Mouse (Mus musculus) 3134 (cell line): Measurements from ENCODE around the gene Mrpl42.

Experiments used
- DNase-seq: peaks from one replicate; pipeline ENCODE4 v3.0.0-alpha.2; 2011; ENCODE audit warnings: low spot score; ENCODE audit not compliant: insufficient read length; ENCODE audit errors: extremely low read depth

Gene Mrpl42

DNA sequence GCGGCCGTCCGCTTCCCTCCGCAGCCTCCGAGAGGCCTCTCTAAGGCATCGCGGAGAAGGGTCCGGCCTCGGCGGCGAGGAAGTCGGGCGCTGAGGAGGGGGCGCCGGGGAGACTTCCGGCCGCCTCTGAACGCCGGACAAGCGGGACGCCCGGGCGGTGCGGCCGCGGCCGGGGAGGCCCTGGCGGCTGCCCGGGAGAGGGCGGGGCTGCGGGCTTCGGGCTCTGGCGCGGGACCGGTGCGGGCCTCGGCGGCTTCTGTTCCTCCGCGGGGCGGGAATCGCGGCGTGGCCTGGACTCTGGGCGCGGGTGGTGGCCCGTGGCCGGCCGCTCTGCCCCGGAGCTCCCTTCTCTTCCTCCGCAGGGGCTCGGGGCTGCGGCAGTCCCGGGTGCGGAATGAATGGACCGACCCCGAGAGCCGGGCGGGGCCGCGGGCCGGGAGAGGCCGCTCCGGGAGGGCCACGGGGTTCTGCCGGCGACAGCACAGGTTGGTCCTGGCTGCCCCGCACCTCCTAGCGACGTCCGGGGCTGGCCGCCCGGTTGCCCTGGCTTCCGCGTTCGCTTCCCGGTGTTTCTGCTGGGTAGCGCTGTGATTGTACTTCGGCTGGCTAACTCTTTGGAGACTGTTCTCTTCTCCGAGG lies 13.7 kb upstream of the Mrpl42 start:
- DNase-seq = peak; percentile 59

DNA sequence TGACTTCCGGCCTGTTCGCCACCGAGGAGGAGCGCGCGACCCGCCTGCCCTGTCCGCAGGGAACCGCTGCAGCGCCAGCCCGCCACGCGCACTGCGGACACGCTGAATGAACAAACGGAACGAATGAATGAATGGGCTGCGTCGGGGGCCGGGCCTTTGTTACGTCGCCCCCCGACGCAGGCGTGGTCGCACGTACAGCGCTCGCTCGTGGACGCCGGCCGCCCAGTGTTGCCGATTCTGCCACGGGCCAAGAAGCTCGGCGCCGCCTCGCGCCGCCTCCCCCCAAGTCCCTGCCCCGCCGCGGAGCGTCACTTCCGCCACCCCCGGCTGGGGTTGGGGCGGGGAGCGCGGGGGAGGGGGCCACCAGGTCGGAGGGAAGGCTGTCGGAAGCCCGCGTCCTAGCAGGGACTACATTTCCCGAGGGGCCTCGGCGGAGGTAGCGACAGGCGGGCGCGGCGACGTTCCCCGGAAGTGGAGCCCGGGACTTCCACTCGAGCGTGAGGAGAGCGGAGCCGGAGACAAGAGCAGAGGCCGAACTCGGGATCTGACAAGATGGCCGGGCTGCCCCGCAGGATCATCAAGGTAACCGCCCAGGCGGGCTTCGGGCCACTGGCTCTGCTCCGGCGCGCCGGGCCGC lies 13.0 kb upstream of the Mrpl42 start, which contains the start of gene Ube2n:
Gene Ube2n (plus strand): TSS at position 490 of the 637 bp plus-strand sequence.
- DNase-seq = peak; percentile 100

DNA sequence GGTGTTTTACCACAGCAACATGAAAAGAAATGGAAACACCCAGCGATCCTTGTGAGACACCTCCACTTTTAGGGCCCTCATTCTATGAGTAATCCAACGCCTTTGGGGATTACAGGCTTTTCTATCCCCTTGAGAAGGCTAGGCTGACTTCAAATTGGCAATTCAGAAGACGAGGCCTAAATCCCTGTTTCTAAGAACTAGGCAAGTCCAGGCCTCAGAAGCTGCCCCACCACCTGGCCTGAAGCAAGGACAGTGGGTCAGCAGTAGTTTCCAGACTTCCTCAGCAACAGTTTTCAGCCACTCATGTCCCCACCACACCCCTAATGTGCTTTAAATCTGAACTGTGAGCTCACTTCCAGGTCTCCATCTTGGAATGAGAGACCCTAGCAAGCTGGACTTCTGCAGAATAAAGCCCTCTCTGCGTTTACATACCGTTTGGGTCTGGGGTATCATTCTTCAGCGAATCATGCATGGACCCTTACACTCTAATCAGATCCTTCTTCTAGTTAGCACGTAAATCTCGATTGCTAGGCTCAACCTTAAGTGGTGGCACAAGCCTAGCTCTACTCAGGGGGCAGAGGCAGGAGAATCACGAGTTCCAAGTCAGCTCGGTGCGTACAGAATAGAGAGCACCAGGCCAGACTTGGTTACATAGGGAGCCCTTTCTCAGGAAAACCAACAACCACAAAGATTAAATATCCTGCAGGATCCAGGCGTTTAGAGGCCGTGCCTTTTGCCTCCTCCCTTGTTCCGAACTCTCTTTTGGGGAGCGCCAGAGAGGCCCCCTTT lies 12.2 kb upstream of the Mrpl42 start:
- no peak for DNase-seq

DNA sequence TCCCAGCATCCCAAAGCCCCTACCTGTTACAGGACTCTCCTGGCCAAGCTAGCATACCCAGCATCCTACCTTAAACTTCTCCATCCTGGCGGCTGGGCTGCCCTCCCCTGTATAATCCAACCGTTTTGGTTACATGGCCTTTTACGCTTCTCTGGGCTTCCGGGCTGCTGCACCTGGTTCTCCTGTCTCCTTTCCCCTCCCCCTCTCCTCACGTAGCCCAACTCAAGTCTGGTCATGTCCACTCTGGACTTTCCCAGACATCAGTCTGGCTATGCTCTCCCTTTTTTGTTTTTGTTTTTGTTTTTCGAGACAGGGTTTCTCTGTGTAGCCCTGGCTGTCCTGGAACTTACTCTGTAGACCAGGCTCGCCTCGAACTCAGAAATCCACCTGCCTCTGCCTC lies 10.9 kb upstream of the Mrpl42 start:
- no peak for DNase-seq

DNA sequence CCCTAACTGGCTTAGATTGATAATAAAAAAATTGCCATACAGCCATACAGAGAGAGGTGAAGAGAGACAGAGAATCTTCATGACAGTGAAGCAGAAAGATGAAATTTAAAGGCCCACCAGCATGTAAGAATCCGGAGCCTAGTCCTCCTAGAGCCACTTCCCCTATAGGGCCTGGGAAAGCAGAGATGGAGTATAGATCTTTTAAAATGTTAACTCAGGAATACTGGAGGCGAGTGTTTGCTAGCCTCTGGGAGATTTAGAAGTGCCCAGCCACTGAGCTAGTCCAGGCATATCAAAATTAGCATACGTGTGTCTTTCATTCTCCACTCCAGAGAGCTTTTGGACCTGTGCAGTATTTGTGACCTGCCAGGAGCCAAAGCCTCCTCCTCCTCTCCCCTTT lies 7.5 kb upstream of the Mrpl42 start:
- no peak for DNase-seq

DNA sequence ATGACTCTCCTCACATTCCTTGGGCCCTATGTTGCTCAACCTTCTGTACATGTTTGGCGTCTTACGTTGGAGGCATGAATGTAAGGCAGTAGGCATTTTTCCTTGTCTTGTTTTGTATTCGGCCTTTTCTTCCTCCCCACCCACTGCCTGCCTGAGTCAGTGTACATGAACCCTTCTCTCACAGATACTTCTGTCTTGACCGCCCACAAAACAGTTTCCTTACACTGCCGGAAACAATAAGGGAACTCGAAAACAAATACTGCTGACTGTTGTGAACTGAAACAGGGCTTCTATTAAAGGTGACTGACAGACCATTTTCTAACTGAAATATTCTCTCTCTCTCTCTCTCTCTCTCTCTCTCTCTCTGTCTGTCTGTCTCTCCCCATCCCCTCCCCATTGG lies 7.1 kb upstream of the Mrpl42 start:
- DNase-seq = no peak

DNA sequence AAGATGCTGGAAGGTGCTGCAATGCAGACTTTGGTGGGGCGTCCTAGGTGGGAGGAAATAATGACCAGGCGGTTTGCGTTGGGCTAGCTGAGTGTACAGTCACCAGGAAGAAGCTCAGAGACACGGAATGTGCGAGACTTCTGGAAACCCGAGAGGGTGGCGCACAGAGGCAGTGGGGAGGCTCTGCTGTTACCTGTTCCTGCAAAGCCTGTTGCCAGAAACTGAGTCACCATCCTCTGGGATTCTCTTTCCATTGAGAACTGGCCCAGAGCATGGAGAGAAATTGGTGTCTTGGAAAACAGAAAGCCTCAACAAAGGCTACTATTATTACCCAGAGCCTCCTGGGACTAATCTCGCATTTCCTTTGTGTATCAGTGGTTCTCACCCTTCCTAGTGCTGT lies 6.4 kb upstream of the Mrpl42 start:
- DNase-seq = no peak

DNA sequence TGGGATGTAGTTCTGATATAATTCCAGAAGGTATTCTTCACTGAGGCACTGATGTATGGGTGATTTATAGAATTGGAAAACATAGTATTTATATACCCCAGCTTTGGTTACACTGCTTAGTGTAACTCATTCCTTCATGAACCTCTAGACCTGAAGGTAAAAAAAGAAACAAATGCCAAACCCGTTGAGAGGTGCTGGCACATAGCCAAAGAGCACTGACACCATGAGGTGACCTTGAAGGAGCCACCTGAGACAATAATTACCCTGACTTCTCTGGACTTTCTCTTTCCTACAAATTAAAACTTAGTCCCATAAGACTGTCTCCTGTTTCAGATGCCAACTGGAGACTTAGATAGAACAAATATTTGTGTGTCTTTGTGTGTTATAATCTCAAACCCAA lies 2.6 kb upstream of the Mrpl42 start:
- no peak for DNase-seq

DNA sequence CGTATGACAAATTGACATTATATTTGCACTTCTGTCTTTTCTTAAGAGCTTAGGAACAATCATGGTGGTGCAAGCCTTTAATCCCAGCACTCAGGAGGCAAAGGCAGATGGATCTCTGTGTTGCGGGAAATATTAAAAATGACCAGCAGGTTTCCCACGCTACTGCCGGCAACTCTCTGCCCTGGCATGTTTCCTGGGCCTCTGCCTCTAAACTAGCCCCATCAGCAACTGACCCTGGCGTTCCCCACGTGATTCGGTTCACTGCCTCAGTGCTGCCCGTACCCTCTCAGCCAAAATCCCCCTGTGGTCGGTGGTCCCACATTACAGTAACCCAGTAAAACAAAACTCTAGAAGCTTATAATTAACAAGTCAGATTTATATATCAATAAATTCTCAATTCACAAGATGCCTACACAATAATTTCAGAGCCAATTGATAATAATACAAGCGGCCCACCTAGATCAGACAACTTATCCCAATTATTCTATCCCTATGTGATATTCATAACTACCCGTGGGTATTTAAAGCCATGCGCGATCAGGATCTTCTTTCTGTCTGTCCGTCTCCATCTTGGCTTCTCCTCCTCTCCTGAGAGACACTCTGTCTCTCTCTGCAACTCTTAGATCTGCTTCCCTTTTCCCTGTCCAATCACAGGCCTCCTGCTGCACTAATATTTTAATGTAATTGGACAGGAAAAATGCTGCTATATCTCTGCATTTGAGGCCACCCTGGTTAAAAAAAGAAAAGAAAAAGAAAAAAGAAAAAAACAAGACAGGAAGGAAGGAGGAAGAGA lies 1.9 kb upstream of the Mrpl42 start:
- no peak for DNase-seq

DNA sequence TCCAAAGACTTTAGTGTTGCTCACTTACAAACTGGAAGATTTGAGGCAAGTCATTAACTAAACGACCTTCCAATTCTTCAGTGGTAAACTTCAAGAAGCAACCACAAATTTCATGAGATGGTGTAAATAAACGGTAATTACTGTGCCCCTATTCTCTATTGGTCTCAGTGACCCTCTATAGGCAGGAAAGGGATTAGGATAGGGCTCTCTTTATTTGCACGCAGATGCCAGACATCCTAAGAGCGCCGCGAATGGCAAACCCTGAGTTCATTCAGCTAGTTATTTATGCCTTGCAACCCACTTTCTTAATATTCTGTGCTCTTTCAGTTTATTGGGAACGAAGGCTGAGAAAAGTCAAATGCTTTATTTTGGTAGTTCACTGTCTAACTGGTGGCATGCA lies 707 bp downstream of the Mrpl42 start:
- DNase-seq = no peak

DNA sequence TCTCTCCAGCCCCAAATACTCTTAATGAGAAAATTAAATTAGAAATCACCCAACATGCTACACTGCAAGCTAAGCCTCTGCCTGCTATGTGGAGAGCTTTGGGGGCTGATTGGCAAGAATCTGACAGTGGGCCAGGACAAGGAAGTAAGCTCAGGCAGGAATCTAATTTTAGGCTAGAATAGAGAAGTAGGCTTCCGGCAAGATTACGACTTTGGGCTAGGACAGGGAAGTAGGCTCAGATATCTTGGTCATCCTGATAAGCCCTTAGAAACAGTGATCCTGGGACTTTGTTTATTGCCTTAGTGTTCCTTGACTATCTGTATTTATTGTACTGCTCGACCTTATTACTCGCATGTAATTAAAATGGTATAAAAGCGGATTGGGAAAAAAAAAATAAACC lies 7.5 kb downstream of the Mrpl42 start:
- no peak for DNase-seq

DNA sequence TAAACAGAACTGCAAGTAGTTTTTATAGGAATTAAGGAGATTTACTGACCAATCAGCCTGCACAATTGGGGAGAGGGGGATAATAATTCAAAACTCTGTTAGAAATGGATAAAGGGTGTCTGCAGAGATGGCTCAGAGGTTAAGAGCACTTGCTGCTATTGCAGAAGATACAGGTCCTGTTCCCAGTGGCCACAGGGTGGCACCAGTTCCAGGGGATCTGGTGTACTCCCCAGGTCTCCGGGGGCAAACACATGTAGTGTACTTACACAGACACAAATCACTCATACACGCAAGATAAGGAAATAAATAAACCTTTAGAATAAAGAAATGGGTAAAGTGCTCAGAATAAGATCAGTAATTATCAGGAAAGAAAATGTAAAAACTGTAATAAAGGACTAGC lies 12.1 kb downstream of the Mrpl42 start:
- no peak for DNase-seq

DNA sequence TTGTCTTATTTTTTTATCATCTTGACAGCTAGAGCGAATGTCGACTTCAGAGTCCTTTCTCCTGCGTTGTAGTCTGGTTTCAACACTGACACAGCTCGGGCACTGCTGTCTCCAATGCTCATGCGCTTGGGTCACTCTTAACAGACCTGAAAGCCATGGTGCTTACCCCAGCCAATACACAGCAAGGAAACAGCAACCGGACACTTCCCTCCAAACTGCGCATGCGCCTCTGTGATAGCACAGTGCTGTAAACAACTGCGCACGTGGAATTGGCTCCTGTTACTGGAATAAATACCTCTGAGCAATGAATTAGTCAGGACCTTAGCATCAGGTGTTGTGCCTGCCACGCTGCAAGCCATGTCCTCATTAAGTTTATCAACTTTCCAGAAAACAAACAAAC lies 24.2 kb downstream of the Mrpl42 start:
- no peak for DNase-seq

DNA sequence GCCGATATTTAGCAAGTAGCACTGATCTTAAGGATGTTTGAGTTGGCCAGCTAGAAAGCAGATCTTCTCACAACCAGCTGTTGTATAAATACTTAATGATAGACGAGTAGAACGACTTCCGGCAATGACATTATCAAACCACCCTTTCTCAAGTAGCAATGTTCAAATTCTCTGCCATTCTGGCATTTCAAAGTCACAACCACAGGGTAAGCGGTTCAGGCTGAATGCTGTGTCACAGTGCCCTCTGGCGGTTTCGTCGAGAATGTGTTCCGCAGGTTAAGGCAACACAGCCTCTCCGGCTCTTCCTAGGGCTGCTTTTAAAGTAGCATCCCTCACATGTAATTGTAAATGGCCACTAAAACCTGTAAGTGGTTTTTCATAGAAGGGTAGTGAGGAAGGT lies 25.8 kb downstream of the Mrpl42 start:
- peak; percentile 32 for DNase-seq

DNA sequence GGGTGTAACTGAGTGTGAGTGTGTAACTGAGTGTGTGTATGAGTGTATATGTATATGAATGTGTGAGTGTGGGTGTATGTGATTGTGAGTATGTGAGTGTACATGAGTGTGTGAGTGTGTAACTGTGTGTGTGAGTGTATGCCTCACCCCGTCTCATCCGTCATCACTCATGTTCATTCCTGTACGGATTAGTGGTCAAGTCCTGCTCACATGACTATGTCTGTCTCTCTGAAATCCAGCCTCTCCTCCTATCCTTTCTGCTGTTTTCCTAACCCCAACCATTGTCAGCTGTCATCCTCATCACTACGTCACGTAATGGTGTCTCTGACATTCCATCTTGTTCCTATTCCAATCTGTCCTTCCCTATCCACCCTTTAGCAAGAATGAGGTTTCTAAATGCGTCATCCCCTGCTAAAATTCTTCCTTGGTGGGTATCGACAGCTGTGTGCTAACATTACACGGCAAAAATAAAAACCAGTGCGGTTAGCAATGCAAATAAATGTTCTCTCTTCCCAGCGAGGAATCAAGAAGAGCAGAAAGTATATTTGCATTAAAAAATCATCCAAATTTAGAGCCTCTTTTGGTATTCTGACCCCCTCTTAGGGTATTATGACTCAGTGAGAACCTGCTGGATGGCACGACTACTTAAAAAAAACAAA lies 29.7 kb downstream of the Mrpl42 start:
- no peak for DNase-seq

DNA sequence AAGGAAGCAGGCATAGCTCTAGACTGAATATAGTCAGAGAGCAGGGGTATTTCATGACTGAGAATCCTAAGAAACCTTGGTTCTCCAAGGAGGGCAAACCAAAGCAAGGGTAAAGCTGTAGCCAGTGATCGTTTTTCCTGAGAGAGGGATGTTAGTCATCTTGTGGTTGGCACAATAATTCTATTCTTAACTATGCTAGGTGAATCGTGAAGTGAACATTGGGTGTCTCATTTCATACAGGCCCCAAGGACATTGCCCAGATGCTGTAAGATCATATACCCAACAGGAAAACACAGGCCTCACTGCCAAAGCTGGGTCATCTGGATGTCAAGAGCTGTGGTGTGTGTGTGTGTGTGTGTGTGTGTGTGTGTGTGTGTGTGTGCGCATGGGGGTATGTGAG lies 30.6 kb downstream of the Mrpl42 start:
- no peak for DNase-seq

DNA sequence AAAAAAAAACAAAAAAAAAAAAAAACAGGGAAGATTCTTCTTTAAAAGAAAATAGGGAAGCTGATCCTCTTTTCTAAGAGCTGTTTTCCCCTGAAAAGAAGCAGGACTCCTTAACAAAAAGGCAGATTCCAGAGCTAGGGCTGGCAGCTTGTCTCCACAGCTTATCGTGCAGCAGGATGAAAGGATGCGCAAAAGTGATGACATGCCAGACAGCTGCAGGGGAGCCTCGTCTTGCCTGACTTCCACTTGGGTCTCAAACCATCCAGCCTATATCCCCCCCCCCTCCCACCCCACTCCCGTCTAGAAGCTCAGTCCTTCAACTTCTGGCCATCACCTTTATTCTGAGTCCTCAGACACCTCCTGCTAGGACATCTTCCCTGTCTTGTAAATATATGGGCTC lies 32.8 kb downstream of the Mrpl42 start:
- no peak for DNase-seq

DNA sequence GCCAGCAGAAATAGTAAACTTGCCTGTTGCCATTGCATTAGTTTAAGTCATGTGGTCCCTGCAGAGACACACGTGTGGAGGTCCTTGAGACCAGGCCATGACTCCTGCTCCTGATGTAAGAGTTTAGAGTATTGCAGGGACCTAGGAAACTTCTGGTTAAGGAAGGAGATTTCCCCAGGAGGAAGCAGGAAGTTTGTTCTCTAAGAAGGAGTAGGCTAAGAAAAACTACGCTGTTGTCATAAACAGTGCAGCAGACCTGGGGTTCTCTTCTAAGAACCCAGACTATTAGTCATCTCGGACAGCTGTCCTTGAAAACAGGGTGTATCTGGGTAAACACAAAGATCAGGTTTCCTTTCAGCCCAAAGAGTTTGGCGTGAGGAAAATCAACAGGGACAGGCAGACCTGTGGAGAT lies 36.2 kb downstream of the Mrpl42 start:
- DNase-seq = no peak

DNA sequence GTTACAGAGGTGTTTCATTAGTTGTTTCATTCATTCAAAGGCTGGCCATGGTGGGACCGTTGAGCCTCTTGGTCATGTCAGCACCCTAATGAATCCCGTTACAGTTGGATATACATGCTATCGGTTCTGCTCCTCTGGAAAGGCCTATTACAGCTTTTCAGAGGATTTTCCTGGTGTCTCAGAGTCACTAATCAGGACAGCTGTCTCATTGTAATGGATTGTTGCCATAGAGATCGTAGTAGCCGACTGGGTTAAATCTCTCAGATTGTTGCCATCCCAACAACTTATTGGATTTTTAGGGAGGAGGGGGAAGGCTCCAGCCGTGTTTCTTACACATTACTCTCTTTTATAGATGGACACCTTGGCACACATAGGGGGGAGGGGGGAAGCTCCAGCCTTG lies 37.2 kb downstream of the Mrpl42 start:
- no peak for DNase-seq

DNA sequence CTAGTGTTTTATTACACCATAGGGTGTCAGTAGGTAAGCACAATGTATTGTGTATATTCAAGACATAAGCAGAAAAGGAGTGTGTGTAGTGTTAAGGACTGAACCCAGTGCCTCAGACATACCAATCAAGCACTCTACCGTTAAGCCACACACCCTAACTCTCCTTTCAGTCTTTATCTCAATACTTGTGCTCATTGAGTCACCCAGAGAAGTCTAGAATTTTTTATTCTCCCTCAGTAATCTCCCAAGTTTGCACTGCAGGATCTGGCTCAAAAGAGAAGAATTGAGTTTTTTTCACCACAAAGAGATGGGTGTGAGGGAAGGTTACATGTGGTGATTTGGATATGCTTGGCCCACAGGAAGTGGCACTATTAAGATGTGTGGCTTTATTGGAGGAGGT lies 39.5 kb downstream of the Mrpl42 start:
- DNase-seq = no peak
